8 mouse cellular contexts compared by ENCODE assay signal in the genomic region with DNA sequence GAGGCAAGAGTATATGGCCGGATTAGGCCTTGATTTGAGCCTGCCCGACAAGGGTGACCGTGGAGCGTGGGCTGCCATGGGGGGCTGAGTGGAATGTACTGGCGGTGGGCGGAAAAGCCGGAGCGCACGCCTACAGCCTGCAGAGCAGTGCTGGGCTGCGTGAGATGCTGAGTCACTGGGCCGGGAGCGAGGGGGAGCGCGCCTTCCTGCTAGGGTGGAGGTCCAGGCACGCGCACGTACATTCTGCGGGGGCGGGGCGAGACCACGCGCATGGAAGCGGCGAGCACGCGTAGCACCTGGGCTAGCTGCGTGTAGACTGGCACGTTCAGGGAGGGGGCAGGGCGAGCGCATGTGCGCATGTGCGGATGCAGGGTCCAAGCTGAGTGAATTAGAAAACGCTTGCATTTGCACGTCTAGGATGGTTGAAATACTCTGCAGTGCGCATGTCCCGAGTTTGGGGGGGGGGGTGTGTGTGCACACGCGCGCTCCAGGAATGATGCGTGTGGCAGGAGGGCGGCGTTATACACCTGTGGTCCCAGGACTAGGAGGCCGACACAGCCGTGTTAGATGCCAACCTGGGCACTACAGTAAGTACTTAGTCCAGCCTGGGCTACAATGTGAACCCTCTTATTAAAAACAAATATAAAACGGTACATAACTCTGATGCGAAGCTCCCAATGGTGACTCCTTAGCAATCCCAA. TPM values are rescaled to one million over a fixed set of nuclear protein-coding genes. Genes with fewer than 3 reads are reported as not detected.
A peak's percentile ranks its signal among the peaks of the same experiment; 100 is the strongest.
DNase-seq lines count a peak whose midpoint lies in the region; ATAC-seq and TF ChIP-seq lines count a peak whose summit lies in the region.

No protein-coding gene starts in this region.

- peak; percentile 95 for ATAC-seq in embryonic facial prominence, embryonic 14.5 days (ENCODE audit: low read depth)
- peak; percentile 96 for ATAC-seq in limb, embryonic 13.5 days (ENCODE audit: low FRiP score, low read depth)
- peak; percentile 97 for ATAC-seq in midbrain, embryonic 16.5 days

- H3K27ac ChIP-seq in embryonic facial prominence, embryonic 14.5 days (replicated peaks; ENCODE audit: low read depth, low read length) = peak overlapping the region; percentile 96
- H3K27ac ChIP-seq in heart, adult 2 months = peak overlapping the region; percentile 99
- peak overlapping the region; percentile 92 for H3K27ac ChIP-seq in limb, embryonic 13.5 days
- peak overlapping the region; percentile 94 for H3K27ac ChIP-seq in midbrain, embryonic 16.5 days (ENCODE audit: low read length)

- H3K9ac ChIP-seq in embryonic facial prominence, embryonic 14.5 days (ENCODE audit: low read depth, low read length) = peak overlapping the region; percentile 68
- H3K9ac ChIP-seq in heart, adult 2 months (ENCODE audit: low read depth, low read length) = peak overlapping the region; percentile 76
- peak overlapping the region; percentile 63 for H3K9ac ChIP-seq in limb, embryonic 13.5 days
- peak overlapping the region; percentile 67 for H3K9ac ChIP-seq in midbrain, embryonic 16.5 days (ENCODE audit: low read depth, low read length)

- H3K79me2 ChIP-seq in heart, adult 2 months (replicated peaks; ENCODE audit: control insufficient read depth, insufficient read depth, low read length) = no peaks in the 10 kb centered on the region

- TF ChIP-seq EP300 in heart, adult 2 months (IDR thresholded peaks at IDR 0.05; ENCODE audit: insufficient read depth, low read depth, low read length) = peak; percentile 97

- no peaks in the 10 kb centered on the region for H3K9me3 ChIP-seq in embryonic facial prominence, embryonic 14.5 days (ENCODE audit: control insufficient read depth, low read length)
- H3K9me3 ChIP-seq in limb, embryonic 13.5 days = no peaks in the 10 kb centered on the region
- no peaks in the 10 kb centered on the region for H3K9me3 ChIP-seq in midbrain, embryonic 16.5 days (replicated peaks; ENCODE audit: control insufficient read depth, low read length, poor library complexity, severe bottlenecking)

- WGBS in embryonic facial prominence, embryonic 14.5 days = 0% methylated on average over 40 of the region's 46 CpGs
- WGBS in heart, adult 2 months = under 1% methylated on average over 46 of the region's 46 CpGs
- under 1% methylated on average over 46 of the region's 46 CpGs for WGBS in limb, embryonic 13.5 days
- under 1% methylated on average over 46 of the region's 46 CpGs for WGBS in midbrain, embryonic 16.5 days

- TF ChIP-seq POLR2A in heart, adult 2 months (IDR thresholded peaks at IDR 0.05; ENCODE audit: insufficient read depth, low read depth, low read length) = peak; percentile 85

- H3K4me2 ChIP-seq in embryonic facial prominence, embryonic 14.5 days (ENCODE audit: low read depth, low read length) = peak overlapping the region; percentile 76
- H3K4me2 ChIP-seq in limb, embryonic 13.5 days (replicated peaks) = peak overlapping the region; percentile 69
- H3K4me2 ChIP-seq in midbrain, embryonic 16.5 days (ENCODE audit: low read length) = peak overlapping the region; percentile 72

- peaks cover 14% of the 10 kb centered on the region for H3K4me1 ChIP-seq in embryonic facial prominence, embryonic 14.5 days (ENCODE audit: control insufficient read depth, insufficient read depth, low read length)
- H3K4me1 ChIP-seq in heart, adult 2 months (ENCODE audit: control insufficient read depth, insufficient read depth, low read length) = peaks cover 5% of the 10 kb centered on the region
- peaks cover 14% of the 10 kb centered on the region for H3K4me1 ChIP-seq in limb, embryonic 13.5 days
- H3K4me1 ChIP-seq in midbrain, embryonic 16.5 days (ENCODE audit: control insufficient read depth, insufficient read depth, low read length) = peaks cover 16% of the 10 kb centered on the region

- H3K27me3 ChIP-seq in embryonic facial prominence, embryonic 14.5 days (replicated peaks; ENCODE audit: control insufficient read depth, insufficient read depth, low read length) = no peaks in the 10 kb centered on the region
- H3K27me3 ChIP-seq in heart, adult 2 months (ENCODE audit: control insufficient read depth, insufficient read depth, low read length) = no peaks in the 10 kb centered on the region
- H3K27me3 ChIP-seq in limb, embryonic 13.5 days = no peaks in the 10 kb centered on the region
- no peaks in the 10 kb centered on the region for H3K27me3 ChIP-seq in midbrain, embryonic 16.5 days (ENCODE audit: control insufficient read depth, insufficient read depth, low read depth, low read length)

- peak overlapping the region; percentile 50 for H3K4me3 ChIP-seq in embryonic facial prominence, embryonic 14.5 days (ENCODE audit: low read depth, low read length)
- H3K4me3 ChIP-seq in heart, adult 2 months = peak overlapping the region; percentile 73
- peak overlapping the region; percentile 49 for H3K4me3 ChIP-seq in limb, embryonic 13.5 days
- H3K4me3 ChIP-seq in midbrain, embryonic 16.5 days (ENCODE audit: low read depth, low read length) = peak overlapping the region; percentile 43

- no peak for TF ChIP-seq CTCF in heart, adult 2 months (IDR thresholded peaks at IDR 0.05)

- intact Hi-C loops in heart, adult 2 months (cut with DNase I) = no loop called here

- H3K36me3 ChIP-seq in embryonic facial prominence, embryonic 14.5 days (ENCODE audit: control insufficient read depth, insufficient read depth, low read length) = peaks cover 27% of the 10 kb centered on the region
- H3K36me3 ChIP-seq in heart, adult 2 months (ENCODE audit: control insufficient read depth, insufficient read depth, low read length) = no peaks in the 10 kb centered on the region
- H3K36me3 ChIP-seq in limb, embryonic 13.5 days = peaks cover 29% of the 10 kb centered on the region
- H3K36me3 ChIP-seq in midbrain, embryonic 16.5 days (ENCODE audit: control insufficient read depth, insufficient read depth, low read length) = peaks cover 19% of the 10 kb centered on the region

- DNase-seq in 3T3-L1 (ENCODE audit: low read depth, low spot score) = peak; percentile 96
- peak; percentile 96 to 98 for DNase-seq in adrenal gland, postnatal 4 days (ENCODE audit: low spot score in 2 of 2)
- peak; percentile 99 for DNase-seq in embryonic facial prominence, embryonic 14.5 days (ENCODE audit: low spot score)
- DNase-seq in heart, adult 2 months = peak; percentile 99
- DNase-seq in kidney, adult 8-10 months = peak; percentile 100
- DNase-seq in spleen, postnatal 10 days (ENCODE audit: low spot score in 2 of 2) = peak; percentile 90 to 98

RNA-seq across cellular contexts. Expression of gene Gpi1, which starts 3.9 kb away (rescaled TPM):
- 100 to 1,000 TPM; 298 to 310 TPM for total RNA-seq in adrenal gland, postnatal 4 days (2021)
- 313 and 332 TPM in 2 replicates for polyA plus RNA-seq in embryonic facial prominence, embryonic 14.5 days (2014; fragmentation: Nextera tagmentation; extraction: Ambion mirVana)
- 100 to 1,000 TPM; 480 to 591 TPM for total RNA-seq in heart, adult 2 months (2021)
- 442 and 488 TPM in 2 replicates for polyA plus RNA-seq in heart, adult 2 months (2012; rRNA removed)
- 268 and 277 TPM in 2 replicates for polyA plus RNA-seq in limb, embryonic 13.5 days (2015; fragmentation: Nextera tagmentation; extraction: Ambion mirVana)
- polyA plus RNA-seq in midbrain, embryonic 16.5 days (2015; fragmentation: Nextera tagmentation; extraction: Ambion mirVana) = 272 and 297 TPM in 2 replicates

RNA-seq across cellular contexts. Expression of gene Gm6096, which starts 16.8 kb away (rescaled TPM):
- not detected for total RNA-seq in adrenal gland, postnatal 4 days (2021)
- polyA plus RNA-seq in embryonic facial prominence, embryonic 14.5 days (2014; fragmentation: Nextera tagmentation; extraction: Ambion mirVana) = not detected in 2 replicates
- not detected for total RNA-seq in heart, adult 2 months (2021)
- not detected in 2 replicates for polyA plus RNA-seq in heart, adult 2 months (2012; rRNA removed)
- polyA plus RNA-seq in limb, embryonic 13.5 days (2015; fragmentation: Nextera tagmentation; extraction: Ambion mirVana) = 0.53 TPM in 1 of 2 replicates, not detected in the other
- not detected in 2 replicates for polyA plus RNA-seq in midbrain, embryonic 16.5 days (2015; fragmentation: Nextera tagmentation; extraction: Ambion mirVana)

RNA-seq across cellular contexts. Expression of gene Pdcd2l, which starts 37.6 kb away (rescaled TPM):
- 10 to 100 TPM; 28.3 to 31.6 TPM for total RNA-seq in adrenal gland, postnatal 4 days (2021)
- 47.5 and 55.0 TPM in 2 replicates for polyA plus RNA-seq in embryonic facial prominence, embryonic 14.5 days (2014; fragmentation: Nextera tagmentation; extraction: Ambion mirVana)
- total RNA-seq in heart, adult 2 months (2021) = 10 to 100 TPM; 14.8 to 20.6 TPM
- 18.8 and 30.0 TPM in 2 replicates for polyA plus RNA-seq in heart, adult 2 months (2012; rRNA removed)
- 69.0 and 73.2 TPM in 2 replicates for polyA plus RNA-seq in limb, embryonic 13.5 days (2015; fragmentation: Nextera tagmentation; extraction: Ambion mirVana)
- 76.9 and 84.3 TPM in 2 replicates for polyA plus RNA-seq in midbrain, embryonic 16.5 days (2015; fragmentation: Nextera tagmentation; extraction: Ambion mirVana)

Comparison
In these comparisons a context has a peak if more than half of its experiments do, and no peak if none do; other contexts are left out.
1. Peak in every context shown above with its lines: DNase-seq, ATAC-seq, H3K4me3 ChIP-seq and H3K27ac ChIP-seq.